Mouse (Mus musculus) left cerebral cortex, adult 2 months (tissue): Measurements from ENCODE around the gene Hic1. TPM values are rescaled to one million over a fixed set of nuclear protein-coding genes. Genes with fewer than 3 reads are reported as not detected.
A peak's percentile ranks its signal among the peaks of the same experiment; 100 is the strongest.

ENCODE experiments used
- DNase-seq, 2 experiments: peaks; one replicate each; pipeline ENCODE4 v3.0.0; 2021 to 2022; ENCODE audit warnings: low spot score in 2 of 2, mixed read lengths in 1 of 2; ENCODE audit errors: extremely low spot score in 1 of 2
- H3K27ac ChIP-seq: fragments of 200-600 bp; 2 replicates; pipeline ENCODE4 v1.8.1; 2022
- H3K4me3 ChIP-seq: fragments of 200-600 bp; 2 replicates; pipeline ENCODE4 v1.8.1; 2022
- CTCF ChIP-seq: fragments of 200-600 bp; IDR thresholded peaks from 2 replicates; pipeline ENCODE4 v1.8.1; 2022; ENCODE audit warnings: antibody characterized with exemption, mild to moderate bottlenecking, moderate library complexity
- intact Hi-C: fragments of 180-260 bp; cut with DNase I; formaldehyde crosslinking; loops from one replicate; pipeline ENCODE4 v1.15.1; 2025
- long read RNA-seq, 2 experiments: library from polyadenylated mRNA; stranded (forward); transcript quantifications; one replicate each; pipeline ENCODE4 v2.0.0; 2021; ENCODE audit warnings: borderline mapping rate in 2 of 2
- total RNA-seq, 2 experiments: library from RNA; stranded (reverse); gene quantifications; 2 replicates each; pipeline ENCODE4 v1.2.3; 2021

Hic1 gene
- 1 to 10 TPM; 3.3 to 3.9 TPM for total RNA-seq
- long read RNA-seq, experiment 1, partial matches to known transcripts = 0 of 4 reads
- long read RNA-seq, experiment 1, other reads (novel, unspliced or antisense) = 2 of 4 reads
- long read RNA-seq, experiment 2, partial matches to known transcripts = 0 of 2 reads
- long read RNA-seq, experiment 2, other reads (novel, unspliced or antisense) = 1 of 2 reads

DNA sequence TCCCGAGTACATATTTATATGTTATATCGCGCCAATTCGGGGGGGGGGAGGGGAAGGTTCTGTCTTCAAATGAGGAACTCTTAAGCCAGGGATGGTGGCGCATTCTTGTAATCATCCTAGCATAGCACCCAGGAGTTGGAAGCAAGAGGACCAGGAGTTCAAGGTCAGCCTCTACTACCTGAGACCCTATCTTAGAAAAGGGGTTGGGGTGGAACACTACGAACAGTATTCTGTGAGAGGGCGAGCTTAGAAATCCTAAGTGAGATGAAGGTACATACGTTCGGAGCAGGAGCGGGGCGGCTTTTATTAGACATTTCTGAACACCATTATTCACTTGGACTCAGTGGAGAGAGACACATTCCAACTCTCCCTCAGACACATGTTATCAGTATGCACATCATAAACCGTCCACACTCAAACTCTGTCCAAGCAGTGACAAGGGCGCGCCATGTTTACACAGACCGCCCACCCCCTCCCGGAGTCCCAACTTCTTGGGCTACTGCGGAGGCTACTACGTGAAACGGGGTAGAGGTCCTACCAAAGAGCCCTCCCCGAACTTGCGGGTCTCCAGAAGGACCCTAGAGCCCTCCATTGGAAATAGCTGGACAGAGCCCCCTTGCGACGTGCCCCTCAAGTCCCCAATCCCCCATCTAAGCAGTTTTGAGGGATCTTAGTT lies at the start of gene Hic1:
Gene Hic1 (minus strand): TSS at position 115 of the 676 bp plus-strand sequence.
- DNase-seq = peak in 1 of 2 experiments; percentile 15
- TF ChIP-seq CTCF = no peak
- intact Hi-C loops = loop anchor here (1.0 to 5.0 kb wide), 4 partner anchors 188 to 337 kb away; partner anchors contain the start of gene Mnt
- H3K4me3 ChIP-seq = peak within 1 kb of the TSS; percentile 63
- H3K27ac ChIP-seq = peak within 1 kb of the TSS; percentile 77

DNA sequence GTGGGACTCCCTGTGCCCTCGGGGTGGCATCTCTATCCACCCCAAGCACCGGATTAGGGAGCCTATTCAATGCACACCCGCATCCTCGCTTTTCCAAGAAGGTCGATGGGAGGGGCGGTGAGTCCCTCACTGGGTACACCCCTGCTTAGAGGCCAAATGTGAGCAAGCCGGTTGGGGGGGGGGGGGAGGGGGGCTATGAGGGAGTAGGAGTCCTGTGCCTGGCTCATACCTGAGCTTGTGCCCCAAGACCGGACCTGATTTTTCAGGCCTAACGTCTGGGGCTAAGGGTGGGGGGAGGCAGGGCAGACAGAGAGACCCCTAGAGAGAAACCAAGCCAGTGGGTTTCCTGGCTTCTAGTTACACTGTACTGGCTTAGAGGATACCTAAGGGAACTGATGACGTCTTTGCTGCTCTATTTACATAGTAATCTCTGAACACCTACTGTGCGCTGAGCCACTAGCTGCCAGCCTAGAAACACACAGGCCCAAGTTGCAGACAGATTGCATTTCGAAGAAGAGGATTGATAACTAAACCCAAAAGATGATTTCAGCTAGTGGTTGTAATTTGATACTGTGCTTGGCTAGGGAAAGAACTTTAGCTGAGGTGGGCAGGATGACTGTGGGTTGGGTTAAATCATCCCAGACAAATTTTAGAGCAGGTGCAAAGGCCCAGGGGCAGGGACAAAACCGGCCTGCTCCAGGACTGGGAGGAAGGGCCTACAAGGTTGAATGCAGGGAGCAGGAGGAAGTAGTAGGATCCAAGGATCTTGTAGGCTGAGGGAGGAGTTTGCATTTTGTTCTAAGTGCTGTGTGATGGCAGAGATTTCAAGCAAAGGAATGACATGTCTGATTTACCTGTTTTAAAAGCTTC lies 45.0 kb upstream of the Hic1 start:
- no peak for DNase-seq
- TF ChIP-seq CTCF = no peak
- intact Hi-C loops = no loop called here
- Histone ChIP-seq H3K27ac (no peak overlapping the region; the same call in 1 of the 2 replicates), H3K4me3 (peak overlapping the region; percentile 29)

DNA sequence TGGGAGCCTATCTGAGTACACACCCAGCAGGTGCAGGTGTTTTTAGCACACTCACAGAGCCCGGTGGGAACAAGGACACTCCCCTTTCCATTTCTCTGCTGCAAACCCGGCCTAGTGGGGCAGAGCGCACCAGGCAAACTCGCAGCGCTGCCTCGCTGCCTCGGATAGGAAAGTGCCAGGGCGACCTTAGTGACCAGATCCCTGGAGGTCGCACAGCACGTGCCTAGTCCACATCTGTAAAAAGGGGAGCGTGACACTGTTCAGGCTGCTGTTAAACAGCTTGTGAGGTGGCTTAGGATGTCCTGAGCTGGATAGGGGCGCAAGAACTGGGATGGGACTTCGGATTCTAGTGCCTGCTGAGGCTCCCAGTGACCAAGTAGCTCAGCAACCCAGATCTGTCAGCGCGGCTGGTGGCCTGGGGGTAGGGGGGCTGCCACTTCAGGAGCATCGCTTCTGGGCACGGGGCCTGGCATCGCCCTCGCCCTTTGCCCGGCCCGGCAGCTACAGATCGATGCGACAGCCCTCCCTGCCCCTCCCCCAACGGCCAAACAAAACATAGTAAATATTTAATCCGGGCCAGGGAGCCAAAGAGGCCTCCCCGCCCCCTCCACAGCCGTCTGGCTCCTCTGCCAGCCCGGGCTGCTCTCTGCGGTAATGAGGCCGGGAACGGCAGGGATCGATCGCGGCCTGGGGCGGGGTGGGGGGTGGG lies 44.2 kb upstream of the Hic1 start:
- Histone ChIP-seq H3K27ac (peak overlapping the region; percentile 65), H3K4me3 (peak overlapping the region; percentile 29)
- intact Hi-C loops = no loop called here
- TF ChIP-seq CTCF = no peak
- no peak for DNase-seq

DNA sequence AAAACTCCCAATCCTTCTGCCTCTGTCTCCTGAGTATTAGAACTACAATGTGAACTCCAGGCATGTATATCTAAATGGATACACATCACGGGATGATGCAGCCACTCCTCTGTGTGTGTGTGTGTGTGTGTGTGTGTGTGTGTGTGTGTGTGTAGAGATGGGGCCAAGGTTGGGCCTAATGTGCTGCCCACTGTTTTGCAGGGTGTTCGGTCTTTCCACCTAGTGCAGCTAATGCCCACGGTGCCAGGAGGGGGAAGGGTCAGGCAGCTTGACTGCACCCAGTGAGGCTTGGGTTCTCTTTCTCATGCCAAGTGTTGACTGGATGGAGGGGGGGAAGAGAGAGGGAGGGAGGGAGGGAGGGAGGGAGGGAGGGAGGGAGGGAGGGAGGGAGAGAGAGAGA lies 43.6 kb upstream of the Hic1 start:
- no peak for DNase-seq
- TF ChIP-seq CTCF = no peak
- intact Hi-C loops = no loop called here
- Histone ChIP-seq H3K4me3 (no peak overlapping the region), H3K27ac (no peak overlapping the region)

DNA sequence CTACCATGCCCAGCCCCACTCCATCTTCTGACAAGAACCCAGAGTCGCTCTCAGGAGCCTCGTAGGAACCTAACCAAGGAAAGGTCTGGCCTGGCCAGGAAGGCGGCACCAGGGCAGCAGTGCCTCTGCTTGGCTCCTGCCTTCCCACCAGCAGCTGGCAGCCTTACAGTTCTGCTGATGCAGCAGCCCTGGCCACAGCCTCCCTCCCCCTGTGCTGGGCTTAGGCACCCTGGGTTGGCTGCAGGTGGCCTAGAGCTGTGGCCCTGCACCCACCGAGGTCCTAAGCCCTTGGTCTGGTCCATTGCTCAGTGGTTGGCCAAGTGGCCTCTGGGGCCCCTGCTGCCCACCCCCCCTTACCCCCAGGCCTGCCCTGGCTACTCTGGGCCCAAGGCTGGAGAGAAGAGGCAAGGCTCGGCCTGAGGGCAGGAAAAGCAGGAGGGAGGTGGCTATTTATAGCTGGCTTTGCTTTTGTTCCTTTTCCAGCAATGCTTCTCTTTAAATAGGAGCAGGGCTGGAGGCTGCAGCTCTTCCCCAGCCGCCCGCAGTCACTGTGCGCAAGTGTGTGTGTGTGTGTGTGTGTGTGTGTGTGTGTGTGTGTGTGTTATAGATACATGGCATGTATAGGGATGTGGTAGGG lies 42.8 kb upstream of the Hic1 start:
- intact Hi-C loops = no loop called here
- Histone ChIP-seq H3K27ac (peak overlapping the region; percentile 93), H3K4me3 (no peak overlapping the region)
- TF ChIP-seq CTCF = no peak
- DNase-seq = peak in 1 of 2 experiments; percentile 38

DNA sequence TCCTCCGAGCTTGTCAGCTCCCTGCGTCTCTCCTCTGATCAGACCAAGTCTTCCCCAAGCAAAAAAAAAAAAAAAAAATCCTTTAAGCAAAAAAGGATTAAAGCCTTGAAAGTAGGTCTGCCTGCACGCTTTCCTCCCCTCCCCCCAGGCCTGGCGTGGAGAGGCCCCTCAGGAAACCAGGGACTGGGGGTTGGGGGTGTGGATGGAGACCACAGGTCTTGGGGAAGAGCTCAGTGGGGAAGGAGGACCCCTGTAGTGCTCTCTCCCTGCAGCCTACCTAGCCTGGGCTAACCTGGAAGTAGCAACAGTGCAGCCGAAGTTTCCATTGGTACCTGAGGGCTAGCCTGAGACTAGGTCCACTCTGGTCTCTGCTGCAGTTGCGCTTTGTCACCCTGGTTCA lies 41.4 kb upstream of the Hic1 start:
- intact Hi-C loops = no loop called here
- H3K4me3 ChIP-seq = no peak overlapping the region
- peak overlapping the region; percentile 13; the same call in 1 of the 2 replicates for H3K27ac ChIP-seq
- no peak for TF ChIP-seq CTCF
- DNase-seq = no peak

DNA sequence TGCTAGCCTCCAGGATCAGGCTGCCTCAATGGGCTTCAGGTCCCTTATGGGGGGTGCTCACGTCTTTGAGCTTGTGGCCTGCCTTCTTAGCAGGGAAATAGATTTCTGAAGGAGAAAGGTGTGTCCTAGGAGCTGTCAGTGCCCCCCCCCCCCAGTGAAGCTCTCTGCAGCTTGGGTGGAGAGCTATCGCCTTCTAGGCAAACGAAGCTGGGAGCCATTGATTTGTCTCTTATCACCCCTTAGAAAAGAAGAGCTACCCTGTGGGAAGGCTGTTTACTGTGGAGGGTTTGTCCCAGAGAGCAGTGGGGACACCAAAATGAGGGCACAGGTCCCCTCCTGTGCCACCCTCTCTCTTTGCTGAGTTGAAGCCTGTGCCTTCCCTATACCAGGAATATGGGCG lies 40.8 kb upstream of the Hic1 start:
- Histone ChIP-seq H3K4me3 (no peak overlapping the region), H3K27ac (peak overlapping the region; percentile 40; the same call in 1 of the 2 replicates)
- no peak for TF ChIP-seq CTCF
- DNase-seq = no peak
- intact Hi-C loops = no loop called here

DNA sequence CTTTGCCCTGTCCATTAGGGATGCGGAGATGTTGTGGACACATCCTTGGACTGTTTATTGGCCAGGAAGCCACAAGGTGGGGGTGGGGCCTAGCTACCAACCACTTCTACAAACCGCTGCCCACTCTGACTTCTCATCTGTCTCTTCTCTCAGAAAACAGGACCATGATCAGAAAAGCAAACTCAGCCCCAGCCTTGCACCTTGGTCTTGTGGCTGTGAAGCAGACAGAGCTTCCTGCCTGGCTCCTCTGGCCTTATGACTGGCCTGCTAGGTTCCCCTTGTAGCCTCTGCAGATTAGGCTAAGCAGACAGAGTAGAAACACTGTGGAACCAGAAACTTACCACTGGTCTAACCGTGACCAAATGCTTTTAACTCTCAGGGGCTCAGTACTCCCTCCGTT lies 40.0 kb upstream of the Hic1 start:
- H3K27ac ChIP-seq = peak overlapping the region; percentile 29; the same call in 1 of the 2 replicates
- intact Hi-C loops = no loop called here
- H3K4me3 ChIP-seq = no peak overlapping the region
- TF ChIP-seq CTCF = no peak
- DNase-seq = no peak

DNA sequence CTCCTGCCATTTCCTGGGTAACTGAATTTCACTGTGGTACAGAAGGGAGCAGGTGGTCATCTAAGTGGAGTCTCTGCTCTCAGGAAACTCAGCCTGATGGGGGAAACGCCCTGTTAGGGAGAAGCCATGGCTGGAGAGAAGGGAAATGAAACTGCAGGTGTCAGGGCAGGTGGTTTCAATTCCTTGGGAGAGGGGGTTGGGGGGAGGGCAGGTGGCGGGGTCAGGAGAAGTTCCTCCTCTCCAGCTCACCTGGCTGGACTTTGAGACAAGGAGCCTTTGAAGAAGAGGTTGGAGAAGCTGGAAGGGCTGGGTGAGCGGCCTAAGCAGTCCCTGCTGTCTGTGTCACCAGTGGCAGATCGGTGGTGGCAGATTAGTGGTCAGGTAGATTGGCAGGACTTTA lies 37.0 kb upstream of the Hic1 start:
- intact Hi-C loops = no loop called here
- H3K4me3 ChIP-seq = no peak overlapping the region
- DNase-seq = no peak
- H3K27ac ChIP-seq = no peak overlapping the region
- TF ChIP-seq CTCF = no peak

DNA sequence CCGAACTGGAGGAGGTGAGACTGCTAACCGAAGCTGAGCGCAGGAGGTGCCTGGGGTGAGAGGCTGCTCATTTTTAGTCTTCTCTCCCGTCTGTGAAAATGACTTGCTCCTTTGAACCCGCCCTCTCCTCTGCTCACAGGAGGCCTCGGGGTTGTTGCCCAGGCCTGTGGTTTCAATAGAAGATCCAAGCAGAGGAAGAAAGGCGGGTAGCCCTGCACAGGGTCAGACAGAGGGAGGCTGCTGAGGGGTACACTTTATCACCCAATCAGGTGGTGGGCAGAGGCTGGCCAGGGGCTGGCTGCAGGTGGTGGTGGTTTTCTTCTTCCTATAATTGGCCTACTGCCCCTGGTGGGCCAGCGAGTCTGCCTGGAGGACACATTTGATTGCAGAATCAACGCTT lies 35.2 kb upstream of the Hic1 start:
- H3K4me3 ChIP-seq = no peak overlapping the region
- H3K27ac ChIP-seq = no peak overlapping the region
- TF ChIP-seq CTCF = no peak
- DNase-seq = no peak
- intact Hi-C loops = no loop called here

DNA sequence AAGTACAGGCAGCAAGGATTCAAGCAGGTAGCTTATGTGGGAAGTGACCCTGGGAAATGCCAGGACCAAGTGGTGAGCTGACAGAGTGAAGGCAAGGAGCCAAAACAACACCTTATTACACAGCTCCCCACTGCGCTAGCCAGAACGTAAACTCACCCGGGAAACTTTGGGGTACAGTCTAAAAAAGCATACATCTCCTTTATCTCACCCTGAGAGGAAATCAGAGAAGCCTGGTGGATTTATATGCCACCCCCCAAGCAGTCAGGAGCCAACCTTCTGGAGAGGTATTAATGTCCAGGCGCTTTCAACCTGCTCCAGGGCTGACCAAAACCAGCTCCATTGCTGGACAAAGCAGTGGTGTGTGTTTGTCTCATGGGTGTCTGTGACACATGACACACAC lies 34.6 kb upstream of the Hic1 start:
- TF ChIP-seq CTCF = no peak
- no peak for DNase-seq
- Histone ChIP-seq H3K4me3 (no peak overlapping the region), H3K27ac (no peak overlapping the region)
- intact Hi-C loops = no loop called here
